Mouse (Mus musculus): ENCODE results near the gene Lekr1. TPM values are rescaled to one million over a fixed set of nuclear protein-coding genes. Genes with fewer than 3 reads are reported as not detected.

Lekr1 gene
- total and polyA plus RNA-seq, 2 experiments from 2014 or later: 5.6 to 9.1 TPM

GRCm38 (mm10) chr3:65847158-65847787, 181.2 kb downstream of the Lekr1 start:
- Histone ChIP-seq H3K9me3 (replicated peaks; ENCODE audit: control insufficient read depth, low read length) (no peaks in the 10 kb centered on the region), H3K9ac (replicated peaks; ENCODE audit: low read depth, low read length) (no peak overlapping the region), H3K4me2 (ENCODE audit: low read depth, low read length) (no peak overlapping the region), H3K36me3 (replicated peaks; ENCODE audit: control insufficient read depth, insufficient read depth, low read length) (no peaks in the 10 kb centered on the region), H3K4me3 (ENCODE audit: low read depth, low read length) (no peak overlapping the region), H3K27me3 (ENCODE audit: control insufficient read depth, insufficient read depth, low read length) (no peaks in the 10 kb centered on the region), H3K27ac (ENCODE audit: low read depth) (no peak overlapping the region), H3K4me1 (ENCODE audit: control insufficient read depth, insufficient read depth) (peaks cover 34% of the 10 kb centered on the region)
- 67% methylated on average over 4 of the region's 4 CpGs for WGBS
- DNase-seq (ENCODE audit: low spot score) (no peak), ATAC-seq (ENCODE audit: insufficient read depth, low read depth) (no peak)
- TF ChIP-seq EP300 (IDR thresholded peaks at IDR 0.05; ENCODE audit: low read depth) (no peak), CTCF (IDR thresholded peaks at IDR 0.05; ENCODE audit: low read depth) (no peak)

GRCm38 (mm10) chr3:65853746-65854145, 187.7 kb downstream of the Lekr1 start:
- no peak for ATAC-seq (ENCODE audit: insufficient read depth, low read depth)
- no peak overlapping the region for H3K27ac ChIP-seq (ENCODE audit: low read depth)
- H3K27me3 ChIP-seq (ENCODE audit: control insufficient read depth, insufficient read depth, low read length): no peaks in the 10 kb centered on the region
- H3K4me3 ChIP-seq (ENCODE audit: low read depth, low read length): no peak overlapping the region
- no peak for DNase-seq (ENCODE audit: low spot score)
- H3K9me3 ChIP-seq (replicated peaks; ENCODE audit: control insufficient read depth, low read length): no peaks in the 10 kb centered on the region
- H3K36me3 ChIP-seq (replicated peaks; ENCODE audit: control insufficient read depth, insufficient read depth, low read length): no peaks in the 10 kb centered on the region
- H3K4me1 ChIP-seq (ENCODE audit: control insufficient read depth, insufficient read depth): peaks cover 3% of the 10 kb centered on the region; the same call in 1 of the 2 replicates
- 77% methylated on average over 5 of the region's 5 CpGs for WGBS
- H3K4me2 ChIP-seq (ENCODE audit: low read depth, low read length): no peak overlapping the region
- no peak for TF ChIP-seq EP300 (IDR thresholded peaks at IDR 0.05; ENCODE audit: low read depth)
- no peak overlapping the region for H3K9ac ChIP-seq (replicated peaks; ENCODE audit: low read depth, low read length)

GRCm38 (mm10) chr3:65855521-65855920, 189.5 kb downstream of the Lekr1 start:
- H3K4me2 ChIP-seq (ENCODE audit: low read depth, low read length): no peak overlapping the region
- H3K9me3 ChIP-seq (replicated peaks; ENCODE audit: control insufficient read depth, low read length): no peaks in the 10 kb centered on the region
- ATAC-seq (ENCODE audit: insufficient read depth, low read depth) (no peak), DNase-seq (ENCODE audit: low spot score) (no peak)
- no peak overlapping the region for H3K27ac ChIP-seq (ENCODE audit: low read depth)
- no peak overlapping the region for H3K9ac ChIP-seq (replicated peaks; ENCODE audit: low read depth, low read length)
- TF ChIP-seq EP300 (IDR thresholded peaks at IDR 0.05; ENCODE audit: low read depth) (no peak), CTCF (IDR thresholded peaks at IDR 0.05; ENCODE audit: low read depth) (no peak)
- 87% methylated on average over 5 of the region's 5 CpGs for WGBS
- no peaks in the 10 kb centered on the region for H3K36me3 ChIP-seq (replicated peaks; ENCODE audit: control insufficient read depth, insufficient read depth, low read length)
- no peak overlapping the region for H3K4me3 ChIP-seq (ENCODE audit: low read depth, low read length)
- H3K27me3 ChIP-seq (ENCODE audit: control insufficient read depth, insufficient read depth, low read length): no peaks in the 10 kb centered on the region
- H3K4me1 ChIP-seq (ENCODE audit: control insufficient read depth, insufficient read depth): peaks cover 9% of the 10 kb centered on the region

GRCm38 (mm10) chr3:65858118-65858517, 192.1 kb downstream of the Lekr1 start:
- Histone ChIP-seq H3K4me1 (ENCODE audit: control insufficient read depth, insufficient read depth) (peaks cover 9% of the 10 kb centered on the region), H3K9ac (replicated peaks; ENCODE audit: low read depth, low read length) (no peak overlapping the region), H3K27me3 (ENCODE audit: control insufficient read depth, insufficient read depth, low read length) (no peaks in the 10 kb centered on the region), H3K36me3 (replicated peaks; ENCODE audit: control insufficient read depth, insufficient read depth, low read length) (no peaks in the 10 kb centered on the region), H3K9me3 (replicated peaks; ENCODE audit: control insufficient read depth, low read length) (no peaks in the 10 kb centered on the region), H3K4me2 (ENCODE audit: low read depth, low read length) (no peak overlapping the region), H3K4me3 (ENCODE audit: low read depth, low read length) (no peak overlapping the region), H3K27ac (ENCODE audit: low read depth) (no peak overlapping the region)
- TF ChIP-seq EP300 (IDR thresholded peaks at IDR 0.05; ENCODE audit: low read depth) (no peak), CTCF (IDR thresholded peaks at IDR 0.05; ENCODE audit: low read depth) (no peak)
- DNase-seq (ENCODE audit: low spot score) (no peak), ATAC-seq (ENCODE audit: insufficient read depth, low read depth) (no peak)
- 57% methylated on average over 11 of the region's 11 CpGs for WGBS

GRCm38 (mm10) chr3:65858741-65859348, 192.8 kb downstream of the Lekr1 start:
- ATAC-seq (ENCODE audit: insufficient read depth, low read depth): peak; percentile 32; the same call in 1 of the 2 replicates
- H3K27ac ChIP-seq (ENCODE audit: low read depth): no peak overlapping the region
- no peaks in the 10 kb centered on the region for H3K9me3 ChIP-seq (replicated peaks; ENCODE audit: control insufficient read depth, low read length)
- H3K4me3 ChIP-seq (ENCODE audit: low read depth, low read length): no peak overlapping the region
- H3K36me3 ChIP-seq (replicated peaks; ENCODE audit: control insufficient read depth, insufficient read depth, low read length): no peaks in the 10 kb centered on the region
- WGBS: 30% methylated on average over 13 of the region's 13 CpGs
- no peak for DNase-seq (ENCODE audit: low spot score)
- no peaks in the 10 kb centered on the region for H3K27me3 ChIP-seq (ENCODE audit: control insufficient read depth, insufficient read depth, low read length)
- peaks cover 9% of the 10 kb centered on the region for H3K4me1 ChIP-seq (ENCODE audit: control insufficient read depth, insufficient read depth)
- no peak for TF ChIP-seq CTCF (IDR thresholded peaks at IDR 0.05; ENCODE audit: low read depth)
- TF ChIP-seq EP300 (IDR thresholded peaks at IDR 0.05; ENCODE audit: low read depth): no peak
- no peak overlapping the region for H3K9ac ChIP-seq (replicated peaks; ENCODE audit: low read depth, low read length)
- peak overlapping the region; percentile 9; the same call in 1 of the 2 replicates for H3K4me2 ChIP-seq (ENCODE audit: low read depth, low read length)

Measured in heart, postnatal 0 days (tissue).